Mouse (Mus musculus) lung, postnatal 4 days (tissue): ENCODE measurements around the gene Gm26897.
A peak's percentile ranks its signal among the peaks of the same experiment; 100 is the strongest.

ENCODE experiments used
- DNase-seq, 2 experiments: peaks; one replicate each; pipeline ENCODE4 v3.0.0; 2021

Gm26897 gene

DNA sequence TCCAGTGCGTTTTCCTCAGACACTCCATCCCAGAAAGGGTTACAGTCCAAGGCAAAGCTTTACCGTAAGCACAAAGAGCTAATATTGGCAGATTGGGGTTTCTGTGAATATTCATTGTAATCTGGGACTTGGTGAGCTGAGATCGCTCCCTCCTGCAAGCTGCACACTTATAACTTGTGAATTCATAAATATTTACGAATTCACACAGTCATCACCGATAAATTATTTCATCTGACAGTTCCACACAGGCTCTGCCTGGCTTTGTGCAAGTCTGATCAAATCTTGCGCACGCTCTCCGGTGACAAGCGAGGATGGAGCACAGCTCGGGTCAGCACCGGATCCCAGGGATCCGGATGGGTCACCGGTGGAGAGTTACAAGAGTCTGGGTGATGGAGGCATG, 16.4 kb downstream of the Gm26897 start:
- DNase-seq = no peak

DNA sequence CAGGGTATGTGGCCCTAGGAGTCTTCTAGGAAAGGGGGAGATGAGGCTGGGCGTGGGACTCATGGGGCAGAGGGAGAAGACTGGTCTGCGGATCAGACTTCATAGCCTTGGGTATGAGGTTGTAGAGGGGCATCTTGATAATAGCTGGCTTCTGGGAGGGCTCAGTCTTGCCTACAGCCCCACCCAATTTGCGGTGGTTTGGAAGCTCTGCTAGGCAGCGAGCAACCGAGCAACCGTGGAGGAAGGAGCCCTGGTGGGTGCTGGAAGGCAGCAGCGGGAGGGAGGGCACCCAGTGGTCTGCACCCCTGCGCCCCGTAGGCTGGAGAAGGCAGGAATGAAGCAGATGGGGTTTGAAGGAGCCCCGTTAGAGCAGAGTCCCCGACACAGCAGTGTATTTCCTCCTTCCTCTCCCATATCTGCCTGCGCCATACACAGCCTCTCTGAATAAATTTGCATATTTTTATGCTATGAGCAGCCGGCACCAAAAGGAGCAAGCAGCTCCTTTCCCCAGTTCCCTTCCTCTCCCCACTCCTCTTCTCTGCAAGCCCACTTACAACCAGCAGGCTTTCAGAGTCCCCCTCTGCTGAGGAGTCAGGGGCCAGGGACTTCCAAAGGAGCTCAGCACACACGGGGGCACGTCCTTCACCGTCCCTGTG, 20.9 kb downstream of the Gm26897 start:
- DNase-seq = no peak

DNA sequence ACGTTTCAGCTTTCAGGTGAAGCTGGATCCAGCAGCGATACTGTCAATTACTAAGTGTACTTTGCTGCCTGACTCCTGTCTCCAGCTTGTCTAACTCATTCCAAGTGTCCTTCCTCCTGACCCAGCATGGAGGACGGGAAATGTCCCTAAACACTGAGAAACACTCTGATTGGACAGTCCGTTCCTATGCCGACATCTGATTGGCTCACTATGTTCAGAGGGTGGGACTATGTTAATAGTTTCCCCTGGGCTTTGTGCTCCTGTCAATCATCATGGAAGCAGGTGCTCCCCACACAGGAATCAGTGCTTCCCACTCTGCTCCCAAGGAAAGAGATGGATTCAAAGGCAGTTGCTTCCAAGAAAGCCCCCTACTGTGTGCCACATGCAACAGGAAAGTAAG, 21.6 kb downstream of the Gm26897 start:
- DNase-seq = no peak

DNA sequence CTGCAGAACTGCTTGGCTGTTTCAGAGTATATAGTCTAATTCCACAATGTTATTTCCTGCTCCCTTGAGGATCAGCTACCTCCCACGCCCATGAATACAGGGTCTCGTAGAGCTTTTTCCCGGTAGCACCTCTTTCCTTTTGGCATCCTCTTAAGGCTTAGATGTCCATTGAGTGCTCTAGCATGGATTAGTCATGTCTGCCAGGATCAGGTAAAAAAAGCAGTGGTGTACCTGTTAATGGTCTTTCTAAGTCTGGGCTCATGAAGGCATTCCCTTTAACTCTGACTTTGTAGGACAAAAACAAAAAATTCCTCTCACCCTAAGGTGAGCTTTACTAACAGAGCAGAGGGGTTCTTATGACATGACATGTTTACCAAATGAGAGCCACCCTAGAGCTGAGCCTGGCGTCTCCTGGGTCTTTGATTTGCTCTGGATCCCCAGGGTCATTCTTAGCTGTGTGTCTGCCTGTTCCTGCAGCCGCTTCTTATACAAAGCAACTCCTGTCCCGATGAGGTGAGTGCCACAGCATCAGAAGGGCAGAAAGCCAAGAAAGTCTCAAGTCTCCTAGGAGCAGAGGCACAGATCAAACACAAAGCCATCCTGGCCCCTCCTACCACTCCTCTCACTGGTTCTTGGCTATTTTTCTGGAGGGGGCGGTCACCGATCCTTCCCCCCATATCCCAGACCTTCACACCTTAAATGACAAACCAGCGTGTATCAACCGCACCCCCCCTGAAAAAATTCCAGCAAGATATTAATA, 27.2 kb downstream of the Gm26897 start:
- DNase-seq = peak in 1 of 2 experiments; percentile 12

DNA sequence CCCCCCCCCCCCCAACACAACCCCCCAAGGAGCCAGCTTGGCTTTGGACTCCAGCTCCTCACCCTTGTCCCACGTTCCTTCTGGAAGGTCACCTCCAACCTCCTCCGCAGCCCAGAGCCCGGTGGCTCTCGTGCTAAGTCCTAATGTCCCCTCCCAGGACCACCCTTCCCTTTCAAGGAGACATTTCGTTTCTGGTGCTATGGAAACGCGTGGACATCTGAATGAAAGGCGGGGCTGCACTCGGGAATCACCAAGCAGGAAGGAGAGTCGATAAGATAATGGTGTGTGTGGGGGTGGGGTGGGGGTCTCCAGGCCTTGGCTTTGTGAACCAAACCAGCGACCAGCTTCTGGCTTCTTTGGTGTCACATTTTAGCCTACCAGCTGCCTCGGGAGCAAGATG, 27.9 kb downstream of the Gm26897 start:
- no peak for DNase-seq

DNA sequence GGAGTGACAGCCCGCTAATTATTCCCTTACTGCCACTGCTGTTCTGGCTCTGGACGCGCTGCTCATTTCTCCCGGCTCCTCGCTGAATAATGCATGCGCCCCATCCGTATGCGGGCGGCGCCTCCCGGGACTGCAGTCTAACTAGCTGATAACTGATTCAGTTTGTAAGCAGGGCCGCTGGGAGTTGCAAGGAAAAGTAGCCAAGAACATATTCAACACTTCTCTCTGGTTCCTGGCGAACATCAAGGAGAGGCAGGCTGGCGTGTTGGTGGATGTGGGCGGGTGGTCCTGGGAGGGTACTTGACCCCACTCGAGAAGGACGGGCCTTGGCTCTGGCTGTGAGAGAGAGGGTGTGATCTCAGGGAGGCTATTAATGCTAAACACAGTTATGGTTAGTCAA, 28.4 kb downstream of the Gm26897 start:
- peak; percentile 60 to 78 for DNase-seq

DNA sequence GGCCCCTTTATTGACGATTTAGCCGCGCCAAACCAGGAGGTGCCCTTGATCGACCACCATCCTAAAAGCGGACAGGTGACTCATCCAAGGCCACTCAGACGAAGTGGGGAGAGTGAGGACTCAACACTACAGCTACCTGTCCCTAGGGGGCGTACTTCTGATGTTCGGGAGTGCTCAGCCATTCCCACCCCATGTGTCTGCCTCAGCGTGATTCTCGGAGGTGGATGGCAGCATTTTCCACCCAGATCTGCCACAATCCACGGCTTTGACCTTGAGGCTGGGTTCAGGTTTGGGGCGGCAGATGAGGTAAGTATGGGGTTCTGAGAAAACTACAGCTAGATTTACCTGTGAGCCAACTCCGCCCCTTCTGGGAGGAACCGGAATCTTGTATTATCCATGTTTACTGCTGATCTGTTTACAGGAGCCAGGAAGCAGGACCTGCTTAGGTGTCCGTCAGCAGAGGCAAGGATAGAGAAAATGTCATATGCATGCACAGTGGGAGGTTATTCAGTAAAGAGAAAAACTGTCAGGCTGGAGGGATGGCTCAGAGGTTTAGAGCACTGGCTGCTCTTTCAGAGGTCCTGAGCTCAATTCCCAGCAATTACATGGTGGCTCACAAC, 32.1 kb downstream of the Gm26897 start:
- DNase-seq = no peak

DNA sequence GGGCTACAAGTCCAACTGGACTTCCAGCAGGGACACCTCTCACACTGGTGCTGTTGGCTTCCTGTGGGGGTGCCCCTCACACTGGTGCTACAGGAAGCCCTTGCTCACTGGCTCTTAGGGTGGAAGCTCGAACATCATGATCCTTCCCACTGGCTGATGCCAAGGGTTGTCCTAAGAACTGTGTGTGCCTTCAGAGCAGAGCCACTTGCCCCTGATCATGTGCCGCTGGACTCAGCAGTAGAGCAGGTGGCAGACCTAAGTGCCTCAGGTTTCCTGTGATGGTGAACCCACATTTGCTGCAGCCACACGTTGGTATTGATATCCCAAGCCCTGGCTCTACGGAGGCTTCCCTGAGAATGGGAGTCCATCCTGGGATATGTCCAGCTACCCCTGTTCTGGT, 33.0 kb downstream of the Gm26897 start:
- DNase-seq = no peak

DNA sequence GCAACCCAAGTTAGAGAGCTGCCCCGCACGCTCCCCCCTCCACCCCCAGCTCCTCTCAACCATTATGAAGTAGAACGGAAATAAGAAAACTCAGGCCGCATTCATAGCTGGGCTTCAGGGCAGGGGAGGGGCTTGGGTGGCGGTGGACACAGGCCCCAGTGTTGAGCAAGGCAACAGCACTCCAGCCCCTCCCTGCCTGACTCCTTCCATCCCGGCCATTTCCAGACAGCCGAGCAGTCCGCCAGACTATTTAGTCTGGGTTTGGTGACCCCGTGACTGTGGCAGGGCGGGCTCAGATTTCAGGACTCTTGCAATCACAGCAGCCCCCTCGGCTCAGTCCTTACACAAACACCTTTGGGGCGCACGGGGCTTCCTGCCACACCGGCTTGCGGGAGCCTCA, 36.5 kb downstream of the Gm26897 start:
- peak; percentile 73 to 89 for DNase-seq

DNA sequence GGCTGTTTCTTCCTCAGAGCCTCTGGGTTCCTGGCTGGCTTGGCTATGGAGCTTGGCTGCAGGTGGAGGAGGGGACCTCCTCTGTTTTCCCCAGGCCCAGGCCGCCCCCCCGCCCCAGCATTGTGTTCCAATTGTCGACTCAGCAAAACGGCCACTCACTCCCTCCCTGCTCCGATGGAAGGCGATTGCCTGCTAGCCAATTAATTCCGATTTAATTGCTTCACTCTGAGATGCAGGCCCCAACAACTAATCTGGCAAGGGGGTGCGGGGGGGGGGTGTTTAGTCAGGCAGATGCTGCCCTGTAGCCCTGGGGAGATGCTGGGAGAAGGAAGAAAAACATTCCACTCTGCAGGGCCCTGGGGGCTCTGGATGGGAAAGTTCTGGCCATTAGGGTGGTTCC, 38.4 kb downstream of the Gm26897 start:
- no peak for DNase-seq

DNA sequence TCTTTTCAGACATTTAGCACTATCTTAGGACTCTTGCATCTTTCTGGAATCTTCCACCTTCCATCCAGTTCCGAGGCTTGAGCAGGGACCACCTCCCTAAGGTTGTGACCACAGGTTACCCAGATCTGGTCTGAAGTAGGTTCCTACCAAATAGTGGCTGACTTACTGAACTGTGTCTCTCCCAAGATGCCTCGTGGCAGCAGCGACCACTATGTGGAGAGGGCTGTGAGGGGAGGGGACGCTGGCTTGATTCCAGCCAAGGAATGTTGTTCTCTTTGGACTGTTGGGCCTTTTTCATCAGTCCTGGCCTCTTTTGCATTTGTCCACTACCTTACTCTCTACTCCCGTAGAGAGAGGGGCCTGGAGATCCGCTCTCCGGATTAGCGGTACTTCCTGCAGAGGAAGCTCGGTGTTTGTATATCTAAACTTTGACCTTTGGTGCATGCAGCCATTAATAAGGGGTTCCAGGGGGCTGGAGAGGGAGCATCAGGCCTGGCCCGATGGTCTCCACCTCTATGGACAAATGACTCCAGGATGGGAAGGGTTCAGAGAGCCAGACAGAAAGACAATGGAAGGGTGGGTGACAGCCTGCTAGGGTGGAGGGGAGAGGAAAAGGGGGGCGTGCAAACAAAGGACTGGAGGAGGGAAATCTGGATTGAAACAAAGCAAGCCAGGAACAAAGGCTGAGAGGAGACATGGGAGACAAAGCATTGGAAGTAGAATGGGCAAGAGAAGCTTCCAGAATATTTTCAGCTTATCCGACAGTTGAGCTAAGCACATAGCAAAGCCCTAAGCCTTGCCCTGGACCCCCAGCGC, 39.1 kb downstream of the Gm26897 start:
- peak in 1 of 2 experiments; percentile 37 for DNase-seq

DNA sequence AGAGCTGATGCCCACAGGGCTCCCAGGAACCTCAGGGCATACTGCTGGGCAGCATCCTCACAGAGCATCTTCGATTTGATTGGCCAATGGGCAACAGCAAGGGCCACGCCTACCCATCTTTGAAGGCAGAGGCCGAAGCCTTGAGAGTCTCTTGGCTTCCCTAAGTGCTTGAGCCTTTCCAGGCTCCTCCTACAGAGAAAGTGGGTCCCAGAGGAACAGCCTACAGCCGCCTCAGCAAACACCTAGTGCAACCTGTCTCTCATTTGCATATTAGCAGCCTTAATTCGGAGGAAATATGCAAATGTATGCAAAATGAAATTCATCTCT, 39.6 kb downstream of the Gm26897 start:
- DNase-seq = no peak

DNA sequence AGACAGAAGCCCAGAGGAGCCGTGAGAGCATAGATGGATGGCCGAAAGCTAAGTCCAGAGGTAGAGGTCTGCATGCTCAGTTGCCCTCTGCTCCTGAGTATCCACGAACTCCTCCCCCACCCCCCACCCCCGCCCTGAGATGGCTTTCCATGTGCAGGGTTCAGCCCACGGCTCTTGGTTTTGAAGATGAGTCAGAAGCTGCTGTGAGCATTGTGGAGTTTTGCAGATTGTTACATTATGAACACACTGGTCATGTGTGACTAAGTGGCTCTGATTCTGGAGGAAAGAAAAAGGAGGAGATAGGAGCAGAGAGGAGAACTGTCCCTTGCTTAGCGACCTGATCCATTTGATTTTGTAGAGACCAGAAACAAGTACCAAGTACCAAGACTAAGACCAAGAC, 42.5 kb downstream of the Gm26897 start:
- no peak for DNase-seq

DNA sequence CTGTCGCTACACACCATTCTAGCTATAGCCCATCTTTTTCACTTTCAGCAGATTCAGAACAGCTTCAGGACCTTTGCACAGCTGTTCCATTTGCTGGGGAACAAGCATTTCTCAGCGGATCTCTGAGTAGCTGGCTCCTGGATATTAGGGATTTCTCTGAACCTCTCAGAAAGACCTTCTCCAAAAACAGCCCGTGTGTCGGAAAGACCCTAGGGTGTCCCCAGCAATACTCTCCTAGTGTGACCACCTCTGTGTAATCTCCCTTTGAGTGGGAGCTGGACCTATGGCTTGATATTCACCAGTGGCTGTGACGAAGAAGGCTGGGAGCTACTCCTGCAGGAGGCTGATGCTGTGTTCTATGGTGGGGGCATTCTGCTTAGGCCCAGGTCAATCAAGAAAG, 44.4 kb downstream of the Gm26897 start:
- DNase-seq = no peak

DNA sequence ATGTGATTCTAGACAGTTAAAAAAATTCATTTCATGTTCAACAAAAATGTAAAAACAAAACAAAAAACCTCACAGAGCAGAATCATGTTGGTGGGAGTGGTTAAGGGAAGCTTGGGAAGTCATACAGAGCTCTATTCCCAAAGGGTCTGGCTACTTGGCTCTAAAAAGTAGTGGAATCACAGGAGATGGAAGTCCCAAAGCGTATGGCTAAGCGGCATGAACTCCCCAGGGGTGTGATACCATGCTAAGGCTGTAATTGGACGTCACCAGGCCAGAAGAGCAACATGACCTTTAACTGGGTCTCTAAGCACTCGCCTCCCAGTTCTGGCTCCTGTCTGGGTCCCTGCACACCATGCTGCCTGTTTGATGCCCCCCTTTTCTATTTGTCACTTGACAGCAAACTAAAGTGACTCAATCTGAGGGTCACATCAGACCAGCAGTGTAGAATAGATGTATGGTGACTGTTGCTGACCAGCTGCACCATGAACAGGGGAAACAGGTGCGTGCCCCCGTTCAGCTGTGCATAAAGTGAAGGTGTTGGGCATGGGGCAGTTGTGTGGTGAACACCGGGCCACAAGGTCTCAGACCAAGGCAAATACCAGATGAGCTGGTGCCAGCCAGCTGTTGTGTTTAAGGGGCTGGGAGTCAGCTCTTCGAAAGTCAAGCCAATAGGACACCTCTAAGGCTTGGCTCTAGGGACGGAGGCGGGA, 46.2 kb downstream of the Gm26897 start:
- no peak for DNase-seq
